Mouse (Mus musculus) MEL (cell line): ENCODE results near the gene Synj1.

Source experiments
- CTCF ChIP-seq, 3 experiments: IDR thresholded peaks in 2 of 3; conservative IDR thresholded peaks in 1 of 3; 2 replicates each; pipeline ENCODE4 v1.5.1; 2011 to 2012; ENCODE audit warnings: low read length in 3 of 3, low read depth in 2 of 3, mild to moderate bottlenecking in 2 of 3, improper control_type of control experiment in 1 of 3, inconsistent platforms in 1 of 3, mixed read lengths in 1 of 3, moderate library complexity in 1 of 3; ENCODE audit not compliant: control insufficient read depth in 1 of 3, insufficient read depth in 1 of 3, poor library complexity in 1 of 3, severe bottlenecking in 1 of 3
- EP300 ChIP-seq, 2 experiments: IDR thresholded peaks; 2 replicates each; pipeline ENCODE4 v1.6.1; 2011; ENCODE audit warnings: improper control_type of control experiment in 2 of 2, low read length in 2 of 2, low read depth in 1 of 2, mild to moderate bottlenecking in 1 of 2
- HCFC1 ChIP-seq: IDR thresholded peaks from 2 replicates; pipeline ENCODE4 v1.6.1; 2012; ENCODE audit warnings: low read depth, mild to moderate bottlenecking, inconsistent platforms, low read length, improper control_type of control experiment, moderate library complexity
- JUND ChIP-seq: IDR thresholded peaks from 2 replicates; pipeline ENCODE4 v1.6.1; 2011; ENCODE audit warnings: low read depth, mild to moderate bottlenecking, improper control_type of control experiment, low read length
- MEF2A ChIP-seq: IDR thresholded peaks from 2 replicates; pipeline ENCODE4 v1.6.1; 2014; ENCODE audit warnings: low read depth, mild to moderate bottlenecking, inconsistent platforms, low read length, improper control_type of control experiment; ENCODE audit not compliant: poor library complexity, insufficient replicate concordance, severe bottlenecking; ENCODE audit errors: extremely low read depth
- MXI1 ChIP-seq: IDR thresholded peaks from 2 replicates; pipeline ENCODE4 v1.6.1; 2011; ENCODE audit warnings: mild to moderate bottlenecking, low read depth, low read length, improper control_type of control experiment
- MYC ChIP-seq: IDR thresholded peaks from 2 replicates; pipeline ENCODE4 v1.6.1; 2011; ENCODE audit warnings: low read depth, mild to moderate bottlenecking, low read length, improper control_type of control experiment, moderate library complexity
- NELFE ChIP-seq: IDR thresholded peaks from 2 replicates; pipeline ENCODE4 v1.6.1; 2011; ENCODE audit warnings: low read depth, low read length, improper control_type of control experiment
- NRF1 ChIP-seq: IDR thresholded peaks from 2 replicates; pipeline ENCODE4 v1.6.1; 2014; ENCODE audit warnings: low read depth, mild to moderate bottlenecking, inconsistent platforms, low read length, improper control_type of control experiment, moderate library complexity; ENCODE audit not compliant: poor library complexity, insufficient read depth, severe bottlenecking
- POLR2A ChIP-seq, 2 experiments: IDR thresholded peaks; 2 replicates each; pipeline ENCODE4 v1.6.1; 2011 to 2012; ENCODE audit warnings: low read length in 2 of 2, mild to moderate bottlenecking in 2 of 2, control low read depth in 1 of 2, improper control_type of control experiment in 1 of 2, low read depth in 1 of 2, moderate library complexity in 1 of 2; ENCODE audit not compliant: control insufficient read depth in 1 of 2, insufficient read depth in 1 of 2, poor library complexity in 1 of 2
- POLR2AphosphoS2 ChIP-seq: IDR thresholded peaks from 2 replicates; pipeline ENCODE4 v1.6.1; 2011; ENCODE audit warnings: low read length, improper control_type of control experiment
- TCF12 ChIP-seq: IDR thresholded peaks from 2 replicates; pipeline ENCODE4 v1.6.1; 2014; ENCODE audit warnings: low read depth, mild to moderate bottlenecking, inconsistent platforms, low read length, improper control_type of control experiment, moderate library complexity

- TF ChIP-seq NRF1 (no peak), MYC (no peak), JUND (no peak), MEF2A (no peak), CTCF (IDR thresholded peaks at IDR 0.05 in 2 of 3, conservative IDR thresholded peaks at IDR 0.05 in 1 of 3; ENCODE audit: control insufficient read depth in 1 of 3, insufficient read depth in 1 of 3, low read depth in 2 of 3, low read length in 3 of 3, poor library complexity in 1 of 3, severe bottlenecking in 1 of 3) (no peak), POLR2A (IDR thresholded peaks at IDR 0.05; ENCODE audit: control insufficient read depth in 1 of 2, insufficient read depth in 1 of 2, low read depth in 1 of 2, low read length in 2 of 2, poor library complexity in 1 of 2) (no peak), MXI1 (no peak), NELFE (no peak), EP300 (IDR thresholded peaks at IDR 0.05; ENCODE audit: low read depth in 1 of 2, low read length in 2 of 2) (no peak), TCF12 (no peak), POLR2AphosphoS2 (no peak), HCFC1 (no peak)
These were observed 9.9 kb upstream of the Synj1 start for GRCm38 (mm10) chr16:91020842-91021483.
